Mouse (Mus musculus): ENCODE data around the gene Dhx58.

- TF ChIP-seq POLR2A (IDR thresholded peaks at IDR 0.05; ENCODE audit: low read depth, low read length) (no peak), CTCF (IDR thresholded peaks at IDR 0.05; ENCODE audit: extremely low read depth, insufficient read depth, insufficient read length, insufficient replicate concordance) (no peak)
Measured at GRCm38 (mm10) chr11:100749469-100749868, 45.4 kb upstream of the Dhx58 start.

All from spleen, adult 2 months (tissue).